Mouse (Mus musculus) forebrain, embryonic 12.5 days (tissue): ENCODE results near the gene AU022252. TPM values are rescaled to one million over a fixed set of nuclear protein-coding genes. Genes with fewer than 3 reads are reported as not detected.
"Not testable (repeated sequence)": the region's sequence is repeated elsewhere in the genome, so short reads cannot be mapped to it uniquely, and the experiment has no call there.

Experiments used
- ATAC-seq: fragments of 200-750 bp; cut with Nextera tagmentation; 2 replicates; pipeline ENCODE4 v1.8.0; 2017; ENCODE audit warnings: moderate TSS enrichment; ENCODE audit not compliant: low FRiP score
- H3K27ac ChIP-seq: fragments of 300-500 bp; sonication (generic); 2 replicates; pipeline ENCODE4 v1.5.1; 2016; ENCODE audit warnings: mild to moderate bottlenecking
- H3K27me3 ChIP-seq: fragments of 300-500 bp; sonication (generic); 2 replicates; pipeline ENCODE4 v1.6.1; 2016; ENCODE audit warnings: mild to moderate bottlenecking
- H3K36me3 ChIP-seq: fragments of 300-500 bp; sonication (generic); replicated peaks from 2 replicates; pipeline ENCODE4 v1.6.1; 2016; ENCODE audit warnings: mild to moderate bottlenecking
- H3K4me1 ChIP-seq: fragments of 300-500 bp; sonication (generic); 2 replicates; pipeline ENCODE4 v1.6.1; 2016
- H3K4me2 ChIP-seq: fragments of 300-500 bp; sonication (generic); 2 replicates; pipeline ENCODE4 v1.6.1; 2016; ENCODE audit warnings: mild to moderate bottlenecking, moderate library complexity
- H3K4me3 ChIP-seq: fragments of 300-500 bp; sonication (generic); replicated peaks from 2 replicates; pipeline ENCODE4 v1.5.1; 2016; ENCODE audit warnings: mild to moderate bottlenecking
- H3K9ac ChIP-seq: fragments of 300-500 bp; sonication (generic); 2 replicates; pipeline ENCODE4 v1.6.1; 2016; ENCODE audit warnings: mild to moderate bottlenecking
- H3K9me3 ChIP-seq: fragments of 300-500 bp; sonication (generic); 2 replicates; pipeline ENCODE4 v1.6.1; 2016
- WGBS: fragments of 180-500 bp; shearing (Covaris S2); methylation state at CpG from one replicate; pipeline ENCODE4 v1.1.7; 2016; 5-methylcytosine and 5-hydroxymethylcytosine counted together
- polyA plus RNA-seq: library from polyadenylated mRNA; unstranded; fragments of >200 nt; fragmentation: Nextera tagmentation; extraction: Ambion mirVana; gene quantifications from 2 replicates; pipeline ENCODE4 v1.2.1, GENCODE M21; 2016

AU022252 gene
- polyA plus RNA-seq: 36.2 and 37.8 TPM in 2 replicates

- Histone ChIP-seq H3K9ac (peak within 1 kb of the TSS; percentile 82), H3K4me1 (peaks cover 20% of the 10 kb centered on the region), H3K4me3 (peak within 1 kb of the TSS; percentile 86), H3K9me3 (no peaks in the 10 kb centered on the region), H3K27me3 (peaks cover 5% of the 10 kb centered on the region), H3K36me3 (peaks cover 20% of the 10 kb centered on the region), H3K4me2 (peak within 1 kb of the TSS; percentile 95), H3K27ac (peak within 1 kb of the TSS; percentile 61; the same call in 1 of the 2 replicates)
- WGBS: under 1% methylated on average over 71 of the region's 71 CpGs
- peak; percentile 97 for ATAC-seq
Observed at GRCm38 (mm10) chr4:119232410-119233255, at the start of gene AU022252, which contains the start of gene P3h1. Gene AU022252 (minus strand): TSS chr4:119232712. Gene P3h1 (plus strand): TSS chr4:119232915.

- H3K9ac ChIP-seq, H3K4me2 ChIP-seq, H3K4me3 ChIP-seq, H3K27ac ChIP-seq, H3K4me1 ChIP-seq, H3K9me3 ChIP-seq, ATAC-seq, H3K27me3 ChIP-seq: not testable (repeated sequence)
- peaks cover 93% of the 10 kb centered on the region for H3K36me3 ChIP-seq
- WGBS: 93% methylated on average over 15 of the region's 15 CpGs
Observed at GRCm38 (mm10) chr4:119278784-119279183, 46.3 kb upstream of the AU022252 start.

GRCm38 (mm10) chr4:119275726-119276125, 43.2 kb upstream of the AU022252 start:
- no peaks in the 10 kb centered on the region for H3K9me3 ChIP-seq
- ATAC-seq: no peak
- H3K4me1 ChIP-seq: no peaks in the 10 kb centered on the region
- no peak overlapping the region for H3K27ac ChIP-seq
- H3K4me2 ChIP-seq: no peak overlapping the region
- WGBS: 91% methylated on average over 2 of the region's 2 CpGs
- no peak overlapping the region for H3K4me3 ChIP-seq
- H3K27me3 ChIP-seq: no peaks in the 10 kb centered on the region
- peaks cover 93% of the 10 kb centered on the region for H3K36me3 ChIP-seq
- H3K9ac ChIP-seq: no peak overlapping the region

GRCm38 (mm10) chr4:119275226-119275625, 42.7 kb upstream of the AU022252 start:
- ATAC-seq: no peak
- Histone ChIP-seq H3K36me3 (peaks cover 95% of the 10 kb centered on the region), H3K4me1 (no peaks in the 10 kb centered on the region), H3K27me3 (no peaks in the 10 kb centered on the region), H3K9me3 (no peaks in the 10 kb centered on the region), H3K27ac (no peak overlapping the region), H3K4me2 (no peak overlapping the region), H3K4me3 (no peak overlapping the region), H3K9ac (no peak overlapping the region)
- WGBS: 86% methylated on average over 2 of the region's 2 CpGs

GRCm38 (mm10) chr4:119274627-119275026, 42.1 kb upstream of the AU022252 start:
- no peaks in the 10 kb centered on the region for H3K4me1 ChIP-seq
- H3K27me3 ChIP-seq: no peaks in the 10 kb centered on the region
- H3K36me3 ChIP-seq: peaks cover 94% of the 10 kb centered on the region
- no peak overlapping the region for H3K4me3 ChIP-seq
- H3K4me2 ChIP-seq: no peak overlapping the region
- no peak overlapping the region for H3K9ac ChIP-seq
- 94% methylated on average over 1 of the region's 1 CpGs for WGBS
- H3K9me3 ChIP-seq: no peaks in the 10 kb centered on the region
- no peak for ATAC-seq
- no peak overlapping the region for H3K27ac ChIP-seq

- no peak overlapping the region for H3K4me2 ChIP-seq
- no peaks in the 10 kb centered on the region for H3K27me3 ChIP-seq
- no peak overlapping the region for H3K27ac ChIP-seq
- no peak for ATAC-seq
- no peaks in the 10 kb centered on the region for H3K9me3 ChIP-seq
- no peaks in the 10 kb centered on the region for H3K4me1 ChIP-seq
- 77% methylated on average over 13 of the region's 13 CpGs for WGBS
- no peak overlapping the region for H3K9ac ChIP-seq
- H3K4me3 ChIP-seq: no peak overlapping the region
- H3K36me3 ChIP-seq: peaks cover 29% of the 10 kb centered on the region
Observed at GRCm38 (mm10) chr4:119266606-119267005, 34.1 kb upstream of the AU022252 start.

- Histone ChIP-seq H3K36me3 (0 out of 2 replicates have a peak, but pooled peaks cover 3% of the 10 kb centered on the region), H3K9me3 (no peaks in the 10 kb centered on the region), H3K4me1 (no peaks in the 10 kb centered on the region; the same call in 1 of the 2 replicates), H3K4me2 (no peak overlapping the region), H3K27me3 (no peaks in the 10 kb centered on the region), H3K4me3 (no peak overlapping the region), H3K9ac (no peak overlapping the region), H3K27ac (no peak overlapping the region)
- WGBS: 73% methylated on average over 3 of the region's 3 CpGs
- ATAC-seq: no peak
Observed at GRCm38 (mm10) chr4:119263459-119263858, 30.9 kb upstream of the AU022252 start.

- Histone ChIP-seq H3K4me2 (no peak overlapping the region), H3K27me3 (no peaks in the 10 kb centered on the region), H3K4me1 (no peaks in the 10 kb centered on the region; the same call in 1 of the 2 replicates), H3K4me3 (no peak overlapping the region), H3K27ac (no peak overlapping the region), H3K36me3 (no peaks in the 10 kb centered on the region), H3K9ac (no peak overlapping the region), H3K9me3 (no peaks in the 10 kb centered on the region)
- 94% methylated on average over 5 of the region's 5 CpGs for WGBS
- no peak for ATAC-seq
Observed at GRCm38 (mm10) chr4:119262483-119262882, 30.0 kb upstream of the AU022252 start.

- H3K36me3 ChIP-seq: no peaks in the 10 kb centered on the region
- no peaks in the 10 kb centered on the region; the same call in 1 of the 2 replicates for H3K4me1 ChIP-seq
- 74% methylated on average over 7 of the region's 7 CpGs for WGBS
- no peak for ATAC-seq
- no peak overlapping the region for H3K27ac ChIP-seq
- H3K27me3 ChIP-seq: no peaks in the 10 kb centered on the region
- no peak overlapping the region for H3K9ac ChIP-seq
- H3K4me3 ChIP-seq: no peak overlapping the region
- H3K4me2 ChIP-seq: no peak overlapping the region
- H3K9me3 ChIP-seq: no peaks in the 10 kb centered on the region
Observed at GRCm38 (mm10) chr4:119261087-119261713, 28.7 kb upstream of the AU022252 start.

GRCm38 (mm10) chr4:119259344-119260254, 27.1 kb upstream of the AU022252 start:
- no peaks in the 10 kb centered on the region for H3K9me3 ChIP-seq
- 0 out of 2 replicates have a peak, but pooled peaks have one; percentile 17 for ATAC-seq
- H3K36me3 ChIP-seq: no peaks in the 10 kb centered on the region
- no peak overlapping the region for H3K4me3 ChIP-seq
- H3K27me3 ChIP-seq: no peaks in the 10 kb centered on the region
- WGBS: 89% methylated on average over 15 of the region's 15 CpGs
- H3K9ac ChIP-seq: no peak overlapping the region
- peaks cover 10% of the 10 kb centered on the region for H3K4me1 ChIP-seq
- H3K4me2 ChIP-seq: no peak overlapping the region
- H3K27ac ChIP-seq: no peak overlapping the region

- WGBS: 75% methylated on average over 6 of the region's 6 CpGs
- H3K4me2 ChIP-seq: no peak overlapping the region
- H3K36me3 ChIP-seq: no peaks in the 10 kb centered on the region
- H3K4me1 ChIP-seq: peaks cover 23% of the 10 kb centered on the region
- H3K9ac ChIP-seq: no peak overlapping the region
- no peaks in the 10 kb centered on the region for H3K9me3 ChIP-seq
- ATAC-seq: no peak
- H3K27me3 ChIP-seq: no peaks in the 10 kb centered on the region
- H3K4me3 ChIP-seq: no peak overlapping the region
- no peak overlapping the region for H3K27ac ChIP-seq
Observed at GRCm38 (mm10) chr4:119257083-119257482, 24.6 kb upstream of the AU022252 start.

- Histone ChIP-seq H3K9me3 (no peaks in the 10 kb centered on the region), H3K36me3 (no peaks in the 10 kb centered on the region), H3K4me1 (peaks cover 23% of the 10 kb centered on the region), H3K27me3 (no peaks in the 10 kb centered on the region), H3K4me3 (no peak within 1 kb of the TSS), H3K4me2 (peak within 1 kb of the TSS; percentile 15; the same call in 1 of the 2 replicates), H3K27ac (peak within 1 kb of the TSS; percentile 83), H3K9ac (peak within 1 kb of the TSS; percentile 29; the same call in 1 of the 2 replicates)
- ATAC-seq: no peak
- 71% methylated on average over 12 of the region's 12 CpGs for WGBS
Observed at GRCm38 (mm10) chr4:119255351-119255750, 22.8 kb upstream of the AU022252 start, which contains the start of gene Cldn19. Gene Cldn19 (plus strand): TSS chr4:119255414.
